Mouse (Mus musculus): ENCODE measurements around the gene Apela. TPM values are rescaled to one million over a fixed set of nuclear protein-coding genes. Genes with fewer than 3 reads are reported as not detected.

Apela gene
- polyA plus RNA-seq, 1 experiment from 2014 or later: 1.1 TPM

DNA sequence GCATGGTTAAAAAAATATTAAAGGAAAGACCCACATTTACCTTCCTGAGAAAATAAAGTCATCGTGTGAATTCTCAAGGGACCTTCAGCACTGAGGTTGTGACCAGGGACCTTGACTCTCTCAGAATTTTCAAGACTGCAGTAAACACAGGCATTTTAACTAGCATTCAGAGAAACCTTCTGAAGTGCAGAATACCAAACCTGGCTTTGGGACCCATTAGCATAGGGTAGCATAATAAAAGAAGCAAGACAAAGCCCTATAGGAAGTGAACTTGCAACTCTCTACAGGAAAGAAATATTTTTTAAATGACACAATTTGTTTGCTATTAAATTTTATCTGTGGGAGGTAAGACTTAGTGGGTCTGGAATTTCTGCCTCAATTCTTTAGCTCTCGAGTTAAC lies 26.9 kb upstream of the Apela start:
- Histone ChIP-seq H3K9ac (replicated peaks; ENCODE audit: low read depth, low read length) (no peak overlapping the region), H3K4me1 (replicated peaks; ENCODE audit: control insufficient read depth, insufficient read depth, low read length) (peaks cover 3% of the 10 kb centered on the region; the same call in 1 of the 2 replicates), H3K4me2 (ENCODE audit: low read length) (no peak overlapping the region), H3K27ac (ENCODE audit: low read length) (no peak overlapping the region), H3K36me3 (ENCODE audit: control insufficient read depth, insufficient read depth) (no peaks in the 10 kb centered on the region), H3K27me3 (replicated peaks; ENCODE audit: control insufficient read depth, insufficient read depth, low read length) (no peaks in the 10 kb centered on the region), H3K4me3 (replicated peaks; ENCODE audit: low read length) (no peak overlapping the region), H3K9me3 (ENCODE audit: control insufficient read depth, low read length) (no peaks in the 10 kb centered on the region)
- 52% methylated on average over 2 of the region's 2 CpGs for WGBS
- no peak for ATAC-seq

DNA sequence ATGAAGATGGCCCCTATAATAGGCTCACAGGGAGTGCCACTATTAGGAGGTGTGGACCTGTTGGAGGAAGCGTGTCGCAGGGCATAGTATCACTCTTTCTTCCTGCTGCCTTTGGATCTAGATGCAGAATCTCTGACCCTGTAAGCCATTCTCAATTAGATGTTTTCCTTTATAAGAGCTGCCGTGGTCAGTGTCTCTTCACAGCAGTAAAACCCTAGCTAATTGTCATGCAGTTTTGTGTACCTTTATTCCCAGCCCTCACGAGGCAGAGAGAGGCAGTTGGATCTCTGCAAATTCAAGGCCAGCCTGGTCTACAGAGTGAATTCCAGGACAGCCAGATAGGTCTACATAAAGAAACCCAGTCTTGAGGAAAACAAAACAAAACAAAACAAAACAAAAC lies 25.1 kb upstream of the Apela start:
- Histone ChIP-seq H3K4me1 (replicated peaks; ENCODE audit: control insufficient read depth, insufficient read depth, low read length) (no peaks in the 10 kb centered on the region), H3K4me3 (replicated peaks; ENCODE audit: low read length) (no peak overlapping the region), H3K4me2 (ENCODE audit: low read length) (no peak overlapping the region), H3K9ac (replicated peaks; ENCODE audit: low read depth, low read length) (no peak overlapping the region), H3K9me3 (ENCODE audit: control insufficient read depth, low read length) (no peaks in the 10 kb centered on the region), H3K27ac (ENCODE audit: low read length) (no peak overlapping the region), H3K36me3 (ENCODE audit: control insufficient read depth, insufficient read depth) (no peaks in the 10 kb centered on the region), H3K27me3 (replicated peaks; ENCODE audit: control insufficient read depth, insufficient read depth, low read length) (no peaks in the 10 kb centered on the region)
- 80% methylated on average over 4 of the region's 4 CpGs for WGBS
- ATAC-seq: no peak

DNA sequence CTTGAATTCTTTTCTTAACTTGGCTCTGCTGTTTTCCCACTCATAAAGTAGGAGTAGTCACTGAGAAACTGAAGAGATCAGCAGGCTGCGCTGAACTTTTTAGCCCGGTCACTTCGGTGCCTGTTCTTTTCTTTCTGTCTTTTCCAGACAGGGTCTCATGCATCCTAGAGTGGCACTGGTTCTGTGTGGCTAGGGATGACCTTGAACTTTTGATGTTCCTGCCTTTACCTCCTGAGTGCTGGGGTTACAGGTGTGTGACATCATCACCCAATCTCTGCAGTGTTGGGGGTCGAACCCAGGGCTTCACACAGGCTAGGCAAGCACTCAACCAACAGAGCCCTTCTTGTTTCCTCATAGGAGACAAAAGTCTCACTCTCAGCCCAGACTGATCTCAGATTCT lies 19.6 kb upstream of the Apela start:
- Histone ChIP-seq H3K9me3 (ENCODE audit: control insufficient read depth, low read length) (no peaks in the 10 kb centered on the region), H3K27me3 (replicated peaks; ENCODE audit: control insufficient read depth, insufficient read depth, low read length) (no peaks in the 10 kb centered on the region), H3K4me3 (replicated peaks; ENCODE audit: low read length) (no peak overlapping the region), H3K9ac (replicated peaks; ENCODE audit: low read depth, low read length) (no peak overlapping the region), H3K4me2 (ENCODE audit: low read length) (no peak overlapping the region), H3K4me1 (replicated peaks; ENCODE audit: control insufficient read depth, insufficient read depth, low read length) (no peaks in the 10 kb centered on the region), H3K36me3 (ENCODE audit: control insufficient read depth, insufficient read depth) (no peaks in the 10 kb centered on the region), H3K27ac (ENCODE audit: low read length) (no peak overlapping the region)
- WGBS: 97% methylated on average over 4 of the region's 4 CpGs
- no peak for ATAC-seq

DNA sequence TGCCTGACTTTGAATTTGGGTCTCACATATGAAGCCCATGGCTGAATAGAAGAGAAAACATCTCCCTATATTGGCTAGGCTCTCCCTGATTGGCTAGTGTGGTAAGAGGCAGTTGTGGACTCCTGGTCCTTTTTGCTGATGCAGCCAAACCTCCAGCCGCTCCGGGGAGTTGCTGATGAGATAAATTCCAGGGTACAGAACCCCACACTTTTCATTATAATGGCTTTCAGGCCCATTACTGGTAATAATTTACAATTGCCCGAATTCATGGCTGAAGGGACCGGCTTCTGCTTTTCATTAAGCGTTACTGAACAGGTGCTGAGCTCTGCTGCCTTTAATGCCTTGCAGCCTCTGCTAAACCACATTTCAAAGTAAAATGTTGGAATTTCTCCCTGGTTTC lies 16.8 kb upstream of the Apela start:
- H3K4me3 ChIP-seq (replicated peaks; ENCODE audit: low read length): no peak overlapping the region
- no peaks in the 10 kb centered on the region for H3K27me3 ChIP-seq (replicated peaks; ENCODE audit: control insufficient read depth, insufficient read depth, low read length)
- H3K36me3 ChIP-seq (ENCODE audit: control insufficient read depth, insufficient read depth): no peaks in the 10 kb centered on the region
- no peak overlapping the region for H3K9ac ChIP-seq (replicated peaks; ENCODE audit: low read depth, low read length)
- H3K9me3 ChIP-seq (ENCODE audit: control insufficient read depth, low read length): no peaks in the 10 kb centered on the region
- no peak overlapping the region for H3K4me2 ChIP-seq (ENCODE audit: low read length)
- no peaks in the 10 kb centered on the region for H3K4me1 ChIP-seq (replicated peaks; ENCODE audit: control insufficient read depth, insufficient read depth, low read length)
- WGBS: 64% methylated on average over 5 of the region's 5 CpGs
- no peak for ATAC-seq
- no peak overlapping the region for H3K27ac ChIP-seq (ENCODE audit: low read length)

DNA sequence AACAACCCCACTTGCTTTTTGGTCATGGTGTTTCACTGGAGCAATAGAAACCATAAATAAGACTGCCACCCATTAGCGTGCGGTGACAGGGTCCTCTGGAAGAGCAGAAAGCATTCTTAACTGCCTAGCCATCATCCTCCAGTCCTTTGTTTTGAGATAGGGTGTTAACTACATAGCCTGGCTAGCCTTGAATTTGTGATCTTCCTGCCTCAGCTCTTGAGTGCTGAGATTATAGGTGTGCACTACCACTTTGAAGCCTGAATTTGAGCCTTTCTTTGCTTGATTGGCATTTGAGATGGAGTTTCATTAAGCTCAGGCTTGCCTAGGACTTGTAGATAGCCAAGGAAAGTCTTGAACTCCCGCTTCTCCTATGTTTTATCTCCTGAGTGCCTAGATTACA lies 16.4 kb upstream of the Apela start:
- Histone ChIP-seq H3K9ac (replicated peaks; ENCODE audit: low read depth, low read length) (no peak overlapping the region), H3K4me3 (replicated peaks; ENCODE audit: low read length) (no peak overlapping the region), H3K4me1 (replicated peaks; ENCODE audit: control insufficient read depth, insufficient read depth, low read length) (no peaks in the 10 kb centered on the region), H3K27ac (ENCODE audit: low read length) (no peak overlapping the region), H3K36me3 (ENCODE audit: control insufficient read depth, insufficient read depth) (no peaks in the 10 kb centered on the region), H3K4me2 (ENCODE audit: low read length) (no peak overlapping the region), H3K9me3 (ENCODE audit: control insufficient read depth, low read length) (no peaks in the 10 kb centered on the region), H3K27me3 (replicated peaks; ENCODE audit: control insufficient read depth, insufficient read depth, low read length) (no peaks in the 10 kb centered on the region)
- WGBS: 89% methylated on average over 3 of the region's 3 CpGs
- no peak for ATAC-seq

DNA sequence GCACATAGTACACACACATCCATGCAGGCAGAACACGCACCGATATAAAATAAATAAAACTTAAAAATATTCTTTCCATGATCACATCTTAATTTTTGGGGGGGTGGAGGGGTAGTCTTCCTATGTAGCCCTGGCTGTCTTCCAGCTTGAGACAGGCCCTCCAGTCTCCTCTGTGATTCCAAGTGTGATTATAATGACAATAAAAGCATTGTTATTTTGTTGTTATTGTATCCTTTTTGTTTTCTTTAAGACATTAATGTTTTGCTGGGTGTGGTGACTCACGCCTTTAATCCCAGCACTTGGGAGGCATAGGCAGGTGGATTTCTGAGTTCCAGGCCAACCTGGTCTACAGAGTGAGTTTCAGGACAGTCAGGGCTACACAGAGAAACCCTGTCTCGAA lies 10.7 kb upstream of the Apela start:
- WGBS: 91% methylated on average over 4 of the region's 4 CpGs
- H3K36me3 ChIP-seq (ENCODE audit: control insufficient read depth, insufficient read depth): no peaks in the 10 kb centered on the region
- ATAC-seq: no peak

DNA sequence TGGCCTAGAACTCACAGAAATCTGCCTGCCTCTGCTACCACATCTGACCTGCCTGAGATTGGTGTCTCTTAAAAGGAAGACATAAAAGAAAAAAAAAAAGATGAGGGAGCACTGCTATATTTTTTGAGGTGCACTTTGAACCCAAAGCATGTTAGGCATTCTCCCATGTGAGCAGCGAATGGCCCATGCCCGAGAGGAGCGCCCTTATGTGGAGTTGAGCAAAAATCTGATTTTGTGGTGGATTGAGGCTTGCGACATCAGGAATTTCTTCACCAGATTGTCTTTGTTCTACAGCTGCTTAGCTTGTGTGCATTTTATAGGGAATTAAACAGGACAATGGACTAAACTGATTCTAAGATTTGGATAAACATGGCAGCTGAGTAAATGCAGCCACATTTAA lies 10.1 kb upstream of the Apela start:
- Histone ChIP-seq H3K4me1 (replicated peaks; ENCODE audit: control insufficient read depth, insufficient read depth, low read length) (no peaks in the 10 kb centered on the region), H3K27ac (ENCODE audit: low read length) (no peak overlapping the region), H3K4me3 (replicated peaks; ENCODE audit: low read length) (no peak overlapping the region), H3K27me3 (replicated peaks; ENCODE audit: control insufficient read depth, insufficient read depth, low read length) (no peaks in the 10 kb centered on the region), H3K9me3 (ENCODE audit: control insufficient read depth, low read length) (no peaks in the 10 kb centered on the region), H3K4me2 (ENCODE audit: low read length) (no peak overlapping the region), H3K9ac (replicated peaks; ENCODE audit: low read depth, low read length) (no peak overlapping the region), H3K36me3 (ENCODE audit: control insufficient read depth, insufficient read depth) (no peaks in the 10 kb centered on the region)
- ATAC-seq: no peak
- 93% methylated on average over 4 of the region's 4 CpGs for WGBS

More for the DNA sequence above, 10.7 kb upstream of the Apela start:
- no peaks in the 10 kb centered on the region for H3K4me1 ChIP-seq (replicated peaks; ENCODE audit: control insufficient read depth, insufficient read depth, low read length)
- H3K27me3 ChIP-seq (replicated peaks; ENCODE audit: control insufficient read depth, insufficient read depth, low read length): no peaks in the 10 kb centered on the region
- no peaks in the 10 kb centered on the region for H3K9me3 ChIP-seq (ENCODE audit: control insufficient read depth, low read length)
- H3K9ac ChIP-seq (replicated peaks; ENCODE audit: low read depth, low read length): no peak overlapping the region
- H3K4me2 ChIP-seq (ENCODE audit: low read length): no peak overlapping the region
- no peak overlapping the region for H3K27ac ChIP-seq (ENCODE audit: low read length)
- H3K4me3 ChIP-seq (replicated peaks; ENCODE audit: low read length): no peak overlapping the region

DNA sequence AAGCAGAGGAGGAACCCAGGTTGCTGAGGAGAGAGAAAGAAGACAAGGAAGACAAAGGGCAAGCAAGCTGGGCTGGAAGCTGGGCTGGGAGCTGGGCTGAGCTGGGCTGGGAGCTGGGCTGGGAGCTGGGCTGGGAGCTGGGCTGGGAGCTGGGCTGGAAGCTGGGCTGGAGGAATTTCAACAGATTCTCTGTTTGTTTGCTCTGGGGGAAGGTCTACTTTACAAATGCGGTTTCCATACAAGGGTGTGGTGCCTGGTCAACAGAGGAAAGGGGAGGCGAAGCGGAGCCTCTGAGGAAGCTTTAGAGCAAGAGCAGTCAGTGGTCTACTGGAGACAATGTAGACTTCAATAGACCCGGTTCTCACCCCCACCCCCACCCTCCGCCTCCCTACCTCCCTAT lies 9.4 kb upstream of the Apela start:
- Histone ChIP-seq H3K36me3 (ENCODE audit: control insufficient read depth, insufficient read depth) (no peaks in the 10 kb centered on the region), H3K4me3 (replicated peaks; ENCODE audit: low read length) (no peak overlapping the region), H3K27ac (ENCODE audit: low read length) (no peak overlapping the region), H3K4me1 (replicated peaks; ENCODE audit: control insufficient read depth, insufficient read depth, low read length) (no peaks in the 10 kb centered on the region), H3K4me2 (ENCODE audit: low read length) (no peak overlapping the region), H3K9me3 (ENCODE audit: control insufficient read depth, low read length) (no peaks in the 10 kb centered on the region), H3K9ac (replicated peaks; ENCODE audit: low read depth, low read length) (no peak overlapping the region), H3K27me3 (replicated peaks; ENCODE audit: control insufficient read depth, insufficient read depth, low read length) (no peaks in the 10 kb centered on the region)
- 38% methylated on average over 5 of the region's 5 CpGs for WGBS
- ATAC-seq: no peak

DNA sequence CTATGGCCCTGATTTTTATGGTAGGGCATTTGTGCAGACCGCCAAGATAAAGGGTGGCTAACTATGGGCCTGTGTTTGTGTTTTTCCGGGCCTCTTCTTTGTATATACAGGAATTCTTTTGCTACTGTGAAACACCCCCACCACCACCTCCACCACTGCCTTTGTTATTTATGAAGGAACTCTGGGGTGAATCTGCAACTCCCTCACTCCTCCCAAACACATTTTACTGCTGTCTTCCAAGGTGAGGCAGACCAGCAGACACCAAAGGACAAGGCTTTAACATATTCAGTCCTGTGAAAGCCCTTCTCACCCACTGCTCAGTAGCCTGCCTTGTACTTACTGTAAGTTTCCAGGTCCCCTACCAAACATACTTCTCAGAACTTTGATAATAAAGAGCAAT lies 3.0 kb downstream of the Apela start:
- no peak overlapping the region for H3K4me2 ChIP-seq (ENCODE audit: low read length)
- no peak overlapping the region for H3K27ac ChIP-seq (ENCODE audit: low read length)
- H3K27me3 ChIP-seq (replicated peaks; ENCODE audit: control insufficient read depth, insufficient read depth, low read length): no peaks in the 10 kb centered on the region
- no peaks in the 10 kb centered on the region for H3K36me3 ChIP-seq (ENCODE audit: control insufficient read depth, insufficient read depth)
- ATAC-seq: no peak
- H3K9ac ChIP-seq (replicated peaks; ENCODE audit: low read depth, low read length): no peak overlapping the region
- WGBS: 26% methylated on average over 2 of the region's 2 CpGs
- no peak overlapping the region for H3K4me3 ChIP-seq (replicated peaks; ENCODE audit: low read length)
- H3K4me1 ChIP-seq (replicated peaks; ENCODE audit: control insufficient read depth, insufficient read depth, low read length): peaks cover 11% of the 10 kb centered on the region; the same call in 1 of the 2 replicates
- H3K9me3 ChIP-seq (ENCODE audit: control insufficient read depth, low read length): no peaks in the 10 kb centered on the region

DNA sequence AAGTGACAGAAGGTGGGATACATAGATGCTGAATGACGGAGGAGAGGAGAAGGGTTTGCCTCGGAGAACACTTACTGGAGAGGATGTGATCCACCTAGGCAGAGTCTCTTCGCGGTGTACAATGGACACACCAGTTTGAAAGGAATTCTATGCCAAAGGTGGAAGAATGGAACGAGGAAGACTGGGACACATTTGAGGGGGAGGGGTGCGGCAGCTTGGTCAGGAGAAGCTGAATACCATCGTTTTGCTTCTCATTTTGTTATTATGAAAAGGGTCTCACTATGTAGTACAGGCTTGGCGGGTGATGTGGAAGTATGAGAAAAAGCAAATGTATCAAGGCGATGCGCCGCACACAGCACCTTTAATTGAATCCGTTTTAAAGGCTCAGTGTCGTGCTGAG lies 4.1 kb downstream of the Apela start:
- 81% methylated on average over 13 of the region's 13 CpGs for WGBS
- Histone ChIP-seq H3K9ac (replicated peaks; ENCODE audit: low read depth, low read length) (no peak overlapping the region), H3K9me3 (ENCODE audit: control insufficient read depth, low read length) (no peaks in the 10 kb centered on the region), H3K4me1 (replicated peaks; ENCODE audit: control insufficient read depth, insufficient read depth, low read length) (peaks cover 11% of the 10 kb centered on the region; the same call in 1 of the 2 replicates), H3K36me3 (ENCODE audit: control insufficient read depth, insufficient read depth) (no peaks in the 10 kb centered on the region), H3K4me2 (ENCODE audit: low read length) (no peak overlapping the region), H3K27me3 (replicated peaks; ENCODE audit: control insufficient read depth, insufficient read depth, low read length) (no peaks in the 10 kb centered on the region), H3K4me3 (replicated peaks; ENCODE audit: low read length) (no peak overlapping the region), H3K27ac (ENCODE audit: low read length) (no peak overlapping the region)
- no peak for ATAC-seq

Data from forebrain, embryonic 16.5 days (tissue).